Mouse (Mus musculus) frontal cortex, postnatal 36 days (tissue): ENCODE measurements around the gene Gcfc2.
A peak's percentile ranks its signal among the peaks of the same experiment; 100 is the strongest.

Source experiments
- DNase-seq, 2 experiments: peaks; one replicate each; pipeline ENCODE4 v3.0.0; 2022; ENCODE audit warnings: low spot score in 2 of 2

Gene Gcfc2

GRCm38 (mm10) chr6:81923523-81924142 is at the start of gene Gcfc2:
TSS of gene Gcfc2 (plus strand) at chr6:81923669.
- DNase-seq = peak; percentile 95

- DNase-seq = no peak
Measured at GRCm38 (mm10) chr6:81895678-81896230, 27.7 kb upstream of the Gcfc2 start.

GRCm38 (mm10) chr6:81910302-81910855 is 13.1 kb upstream of the Gcfc2 start:
- DNase-seq = no peak

GRCm38 (mm10) chr6:81911244-81911643 is 12.2 kb upstream of the Gcfc2 start:
- peak in 1 of 2 experiments; percentile 24 for DNase-seq

- no peak for DNase-seq
Measured at GRCm38 (mm10) chr6:81911713-81912112, 11.8 kb upstream of the Gcfc2 start.

DNA sequence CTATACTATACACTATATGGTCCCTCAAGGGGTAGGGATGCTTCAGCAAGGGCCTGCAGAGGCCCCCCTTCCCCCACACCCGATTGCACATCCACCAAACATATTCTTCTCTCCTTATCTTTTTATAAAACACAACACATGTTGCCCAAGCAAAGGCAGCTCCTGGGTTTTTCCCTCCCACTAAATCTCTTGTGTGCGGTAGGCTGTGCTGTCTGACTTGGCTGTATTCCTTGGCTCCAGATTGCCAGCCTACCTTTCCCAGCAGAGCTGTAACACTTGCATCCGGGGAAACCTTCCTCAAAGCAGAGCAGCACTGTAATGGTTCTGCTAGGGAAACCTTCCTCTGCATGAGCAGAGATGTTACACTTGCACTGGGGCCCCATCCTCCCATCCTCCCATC is 11.3 kb upstream of the Gcfc2 start:
- peak; percentile 64 to 82 for DNase-seq

- no peak for DNase-seq
Measured at GRCm38 (mm10) chr6:81924304-81924703, 835 bp downstream of the Gcfc2 start.

- DNase-seq = no peak
Measured at GRCm38 (mm10) chr6:81929402-81929801, 5.9 kb downstream of the Gcfc2 start.

DNA sequence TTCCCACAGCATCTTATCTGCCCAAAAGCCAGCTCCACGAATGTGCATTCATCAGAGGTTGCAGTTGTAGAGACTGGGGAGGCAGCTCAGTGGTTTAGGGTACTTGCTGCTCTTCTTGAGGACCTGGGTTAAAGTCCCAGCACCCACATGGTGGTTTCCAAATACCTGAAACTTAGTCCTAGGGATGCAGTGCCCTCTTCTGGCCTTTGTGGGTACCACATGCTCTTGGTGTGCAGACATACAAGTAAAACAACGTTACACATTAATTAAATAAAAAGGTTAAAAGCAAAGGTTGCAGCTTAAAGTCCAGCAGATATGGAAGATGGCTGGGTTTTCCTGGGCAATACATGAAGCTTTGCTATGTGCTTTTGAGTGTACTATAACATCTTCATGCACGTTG is 9.8 kb downstream of the Gcfc2 start:
- DNase-seq = no peak

- no peak for DNase-seq
Measured at GRCm38 (mm10) chr6:81941718-81942117, 18.2 kb downstream of the Gcfc2 start.

- no peak for DNase-seq
Measured at GRCm38 (mm10) chr6:81943281-81943680, 19.8 kb downstream of the Gcfc2 start.

GRCm38 (mm10) chr6:81944432-81944831 is 21.0 kb downstream of the Gcfc2 start:
- no peak for DNase-seq

DNA sequence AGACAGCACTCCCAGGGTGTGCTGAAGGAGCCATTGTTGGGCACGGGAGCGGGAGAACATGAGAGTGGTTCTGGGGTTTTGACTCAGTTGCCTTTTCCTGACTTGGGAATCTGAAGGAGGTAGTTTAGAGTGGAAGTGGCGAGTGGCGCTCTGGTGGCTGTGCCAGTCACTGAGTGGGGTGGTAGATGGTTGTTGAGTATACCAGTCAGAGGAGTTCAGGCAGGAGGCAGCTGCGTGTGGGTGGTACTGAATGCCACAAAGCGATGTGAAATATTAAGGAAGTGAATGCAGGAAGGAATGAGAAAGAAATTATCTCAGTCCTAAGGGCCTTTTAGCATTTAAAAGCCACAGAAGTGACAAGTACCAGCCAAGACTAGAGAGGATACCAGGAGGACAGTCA is 23.4 kb downstream of the Gcfc2 start:
- no peak for DNase-seq

- DNase-seq = no peak
Measured at GRCm38 (mm10) chr6:81955133-81955532, 31.7 kb downstream of the Gcfc2 start.

- no peak for DNase-seq
Measured at GRCm38 (mm10) chr6:81956399-81956798, 32.9 kb downstream of the Gcfc2 start.

- DNase-seq = no peak
Measured at GRCm38 (mm10) chr6:81957992-81958391, 34.5 kb downstream of the Gcfc2 start.

DNA sequence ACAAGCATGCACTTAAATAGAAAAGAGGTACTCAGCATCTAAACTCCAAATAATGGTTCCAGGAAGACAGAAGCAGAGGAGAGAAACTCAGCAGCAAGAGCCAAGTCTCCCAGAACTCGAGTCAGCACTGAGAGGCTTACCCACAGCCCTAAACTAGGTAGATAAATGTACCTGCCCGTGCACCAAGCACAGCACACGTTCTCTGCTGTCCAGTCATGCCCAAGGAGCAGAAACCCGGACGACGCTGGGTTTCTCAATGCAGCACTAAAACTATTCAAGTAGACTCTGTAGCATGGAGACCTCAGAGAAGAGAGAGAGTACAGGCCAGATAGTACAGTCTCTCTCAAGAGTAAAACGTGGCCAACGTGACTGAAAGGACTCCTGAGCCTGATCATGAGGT is 36.4 kb downstream of the Gcfc2 start:
- DNase-seq = no peak

DNA sequence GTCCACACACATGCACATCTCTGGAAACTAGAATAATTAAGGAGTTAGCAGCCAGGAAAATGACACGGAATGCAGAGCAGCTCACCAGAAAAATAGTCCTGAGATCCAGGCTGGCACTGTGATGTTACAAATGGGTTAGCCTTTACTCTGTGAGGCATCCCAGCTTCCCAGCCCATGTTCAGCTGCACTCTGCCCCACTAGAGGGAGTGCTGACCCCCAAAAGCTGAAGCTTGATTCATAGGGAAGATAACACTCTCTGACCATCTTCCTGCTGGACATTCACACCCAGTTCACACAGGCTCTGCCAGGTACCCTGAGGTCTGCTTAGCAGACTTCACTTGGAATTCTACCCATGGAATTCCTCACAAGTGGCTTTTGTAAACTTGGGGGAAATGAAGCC is 36.8 kb downstream of the Gcfc2 start:
- no peak for DNase-seq

- DNase-seq = peak; percentile 93 to 96
Measured at GRCm38 (mm10) chr6:81965296-81966067, 42.0 kb downstream of the Gcfc2 start, which contains the start of gene Mrpl19. TSS of gene Mrpl19 (minus strand) at chr6:81965958.

DNA sequence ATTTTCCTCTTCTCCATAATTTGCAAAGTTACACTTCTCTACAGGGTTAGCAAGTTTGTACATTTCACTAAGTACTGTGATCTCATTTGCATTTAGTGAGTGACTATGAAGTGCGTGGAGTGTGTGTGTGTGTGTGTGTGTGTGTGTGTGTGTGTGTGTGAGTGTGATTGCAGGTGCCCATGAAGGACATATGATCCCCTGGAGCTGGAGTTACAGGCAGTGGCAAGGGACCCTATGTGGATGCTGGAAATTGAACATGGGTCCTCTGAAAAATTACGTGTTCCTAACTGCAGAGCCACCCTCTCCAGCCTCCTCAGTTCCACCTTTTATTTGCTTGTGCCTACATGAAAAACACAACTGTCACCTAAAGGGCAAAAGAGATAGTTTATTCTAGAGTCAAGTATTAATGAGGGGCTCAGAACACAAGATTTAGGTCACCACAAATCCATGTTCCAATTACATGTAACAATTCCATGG is 42.6 kb downstream of the Gcfc2 start:
- DNase-seq = no peak

- DNase-seq = no peak
Measured at GRCm38 (mm10) chr6:81971196-81971595, 47.7 kb downstream of the Gcfc2 start.

DNA sequence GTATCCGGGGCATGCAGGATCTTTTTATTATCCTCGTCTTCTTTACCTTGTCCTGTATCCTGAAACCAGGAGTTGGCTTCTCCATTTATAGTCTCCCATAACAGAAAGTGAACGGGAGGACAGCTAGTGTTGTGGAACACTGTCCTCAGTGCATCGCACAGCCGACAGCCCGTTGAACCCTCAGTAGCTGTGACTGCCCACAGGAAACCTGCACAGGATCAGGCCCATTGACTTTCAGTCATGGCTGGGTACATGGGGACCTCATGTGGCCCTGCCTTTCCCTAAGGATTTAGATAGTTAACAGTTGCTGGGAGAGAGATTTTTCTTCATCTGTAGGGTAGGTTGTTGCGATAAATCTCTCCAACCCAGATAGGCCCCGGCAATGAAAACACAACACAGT is 49.1 kb downstream of the Gcfc2 start:
- DNase-seq = no peak
